Mouse (Mus musculus) hindbrain, embryonic 10.5 days (tissue): ENCODE measurements around the gene Zyx. TPM values are rescaled to one million over a fixed set of nuclear protein-coding genes. Genes with fewer than 3 reads are reported as not detected.

Source experiments
- DNase-seq: peaks from one replicate; pipeline ENCODE4 v3.0.0-alpha.2; 2017; ENCODE audit warnings: low spot score
- H3K27ac ChIP-seq: fragments of 300-500 bp; sonication (generic); 2 replicates; pipeline ENCODE4 v1.5.1; 2016; ENCODE audit warnings: mild to moderate bottlenecking, moderate library complexity
- H3K27me3 ChIP-seq: fragments of 300-500 bp; sonication (generic); 2 replicates; pipeline ENCODE4 v1.6.1; 2016; ENCODE audit warnings: mild to moderate bottlenecking; ENCODE audit not compliant: poor library complexity, insufficient read depth, severe bottlenecking
- H3K36me3 ChIP-seq: fragments of 300-500 bp; sonication (generic); 2 replicates; pipeline ENCODE4 v1.6.1; 2016; ENCODE audit warnings: mild to moderate bottlenecking, moderate library complexity
- H3K4me1 ChIP-seq: fragments of 300-500 bp; sonication (generic); replicated peaks from 2 replicates; pipeline ENCODE4 v1.6.1; 2016; ENCODE audit warnings: mild to moderate bottlenecking
- H3K4me3 ChIP-seq: fragments of 300-500 bp; sonication (generic); 2 replicates; pipeline ENCODE4 v1.5.1; 2016; ENCODE audit warnings: mild to moderate bottlenecking, moderate library complexity
- H3K9me3 ChIP-seq: fragments of 300-500 bp; sonication (generic); 2 replicates; pipeline ENCODE4 v1.6.1; 2016; ENCODE audit warnings: mild to moderate bottlenecking, moderate library complexity
- WGBS: fragments of 180-500 bp; shearing (Covaris S2); methylation state at CpG from one replicate; pipeline ENCODE4 v1.1.7; 2016; 5-methylcytosine and 5-hydroxymethylcytosine counted together
- polyA plus RNA-seq: library from polyadenylated mRNA; unstranded; fragments of >200 nt; fragmentation: Nextera tagmentation; extraction: Ambion mirVana; gene quantifications from 2 replicates; pipeline ENCODE4 v1.2.1, GENCODE M21; 2016

Zyx gene
- polyA plus RNA-seq, 1 experiment from 2014 or later: 103 TPM

GRCm38 (mm10) chr6:42353180-42353579, 3.8 kb downstream of the Zyx start:
- H3K27me3 ChIP-seq: no peaks in the 10 kb centered on the region

GRCm38 (mm10) chr6:42354076-42355019, 4.9 kb downstream of the Zyx start:
- H3K27me3 ChIP-seq: no peaks in the 10 kb centered on the region
- DNase-seq: no peak
- H3K4me3 ChIP-seq: no peak overlapping the region
- H3K9me3 ChIP-seq: no peaks in the 10 kb centered on the region
- peaks cover 42% of the 10 kb centered on the region for H3K4me1 ChIP-seq
- 79% methylated on average over 11 of the region's 11 CpGs for WGBS
- no peak overlapping the region for H3K27ac ChIP-seq
- H3K36me3 ChIP-seq: peaks cover 81% of the 10 kb centered on the region

More at GRCm38 (mm10) chr6:42353180-42353579, 3.8 kb downstream of the Zyx start:
- H3K4me1 ChIP-seq: peaks cover 47% of the 10 kb centered on the region
- H3K27ac ChIP-seq: no peak overlapping the region
- no peak overlapping the region for H3K4me3 ChIP-seq
- peaks cover 69% of the 10 kb centered on the region for H3K36me3 ChIP-seq
- WGBS: 89% methylated on average over 8 of the region's 8 CpGs
- no peak for DNase-seq
- H3K9me3 ChIP-seq: no peaks in the 10 kb centered on the region

- no peak overlapping the region for H3K27ac ChIP-seq
- H3K9me3 ChIP-seq: no peaks in the 10 kb centered on the region
- WGBS: 94% methylated on average over 6 of the region's 6 CpGs
- no peak overlapping the region for H3K4me3 ChIP-seq
- no peaks in the 10 kb centered on the region for H3K27me3 ChIP-seq
- peaks cover 38% of the 10 kb centered on the region for H3K4me1 ChIP-seq
- no peak for DNase-seq
- H3K36me3 ChIP-seq: peaks cover 91% of the 10 kb centered on the region
Observed at GRCm38 (mm10) chr6:42355366-42355765, 5.9 kb downstream of the Zyx start.

DNA sequence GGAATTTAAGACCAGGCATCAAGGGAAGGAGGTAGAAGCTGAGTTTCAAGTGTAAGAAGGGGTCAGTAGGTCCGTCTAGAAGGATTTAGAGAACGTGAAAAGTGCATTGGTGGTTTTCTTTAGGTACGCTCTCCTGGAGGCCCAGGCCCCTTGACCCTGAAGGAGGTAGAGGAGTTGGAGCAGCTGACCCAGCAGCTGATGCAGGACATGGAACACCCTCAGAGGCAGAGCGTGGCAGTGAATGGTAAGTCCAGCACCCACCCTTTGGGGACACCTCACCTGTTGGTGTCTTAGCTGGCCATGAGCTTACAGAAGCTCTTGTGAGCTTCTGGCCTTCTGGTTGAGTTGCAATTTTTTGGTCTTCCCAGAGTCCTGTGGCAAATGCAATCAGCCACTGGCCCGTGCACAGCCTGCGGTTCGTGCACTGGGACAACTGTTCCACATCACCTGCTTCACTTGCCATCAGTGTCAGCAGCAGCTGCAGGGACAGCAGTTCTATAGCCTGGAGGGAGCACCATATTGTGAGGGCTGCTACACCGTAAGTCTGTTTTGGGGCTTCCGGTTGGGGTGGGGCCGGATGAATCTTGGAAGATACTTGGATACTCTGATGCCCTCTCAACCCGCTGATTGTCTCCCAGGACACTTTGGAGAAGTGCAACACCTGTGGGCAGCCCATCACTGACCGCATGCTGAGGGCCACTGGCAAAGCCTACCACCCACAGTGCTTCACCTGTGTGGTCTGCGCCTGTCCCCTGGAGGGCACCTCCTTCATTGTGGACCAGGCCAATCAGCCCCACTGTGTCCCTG, 6.6 kb downstream of the Zyx start:
- no peaks in the 10 kb centered on the region for H3K9me3 ChIP-seq
- WGBS: 94% methylated on average over 13 of the region's 13 CpGs
- no peak overlapping the region for H3K4me3 ChIP-seq
- no peak overlapping the region for H3K27ac ChIP-seq
- H3K36me3 ChIP-seq: peaks cover 97% of the 10 kb centered on the region
- DNase-seq: no peak
- no peaks in the 10 kb centered on the region for H3K27me3 ChIP-seq
- H3K4me1 ChIP-seq: peaks cover 31% of the 10 kb centered on the region

- peaks cover 97% of the 10 kb centered on the region for H3K36me3 ChIP-seq
- H3K27me3 ChIP-seq: no peaks in the 10 kb centered on the region
- peaks cover 22% of the 10 kb centered on the region for H3K4me1 ChIP-seq
- DNase-seq: no peak
- no peaks in the 10 kb centered on the region for H3K9me3 ChIP-seq
- 91% methylated on average over 5 of the region's 5 CpGs for WGBS
- H3K4me3 ChIP-seq: no peak overlapping the region
- no peak overlapping the region for H3K27ac ChIP-seq
Observed at GRCm38 (mm10) chr6:42356913-42357312, 7.5 kb downstream of the Zyx start.

DNA sequence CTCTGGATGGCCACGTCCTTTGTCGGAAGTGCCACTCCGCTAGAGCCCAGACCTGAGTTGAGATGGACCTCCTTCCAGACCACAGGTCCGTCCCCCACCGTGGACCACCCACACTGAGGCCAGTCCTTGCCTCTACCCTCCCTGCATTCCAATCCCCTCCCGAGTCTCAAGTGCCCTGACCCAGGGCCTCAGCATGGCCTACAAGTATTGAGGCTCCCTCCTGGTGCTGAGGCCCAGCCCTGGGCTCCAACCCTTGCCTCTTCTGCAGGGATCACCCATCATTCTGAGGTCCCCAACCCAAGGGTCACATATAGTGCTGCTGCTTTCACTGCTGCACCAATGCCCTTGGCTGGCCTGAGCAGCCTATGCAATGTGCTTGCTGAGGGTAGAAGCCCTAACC, 8.5 kb downstream of the Zyx start:
- Histone ChIP-seq H3K4me1 (peaks cover 20% of the 10 kb centered on the region), H3K27me3 (no peaks in the 10 kb centered on the region), H3K27ac (no peak overlapping the region), H3K4me3 (no peak overlapping the region), H3K9me3 (no peaks in the 10 kb centered on the region), H3K36me3 (peaks cover 87% of the 10 kb centered on the region)
- DNase-seq: no peak
- WGBS: 59% methylated on average over 6 of the region's 6 CpGs

- Histone ChIP-seq H3K27ac (no peak overlapping the region), H3K4me3 (no peak overlapping the region), H3K4me1 (peaks cover 13% of the 10 kb centered on the region; the same call in 1 of the 2 replicates), H3K9me3 (no peaks in the 10 kb centered on the region), H3K36me3 (peaks cover 77% of the 10 kb centered on the region), H3K27me3 (no peaks in the 10 kb centered on the region)
- no peak for DNase-seq
- WGBS: 96% methylated on average over 12 of the region's 12 CpGs
Observed at GRCm38 (mm10) chr6:42358901-42359300, 9.5 kb downstream of the Zyx start.

- Histone ChIP-seq H3K4me3 (no peak overlapping the region), H3K36me3 (peaks cover 71% of the 10 kb centered on the region), H3K27ac (no peak overlapping the region), H3K4me1 (0 out of 2 replicates have a peak, but pooled peaks cover 9% of the 10 kb centered on the region), H3K27me3 (no peaks in the 10 kb centered on the region), H3K9me3 (no peaks in the 10 kb centered on the region)
- WGBS: 77% methylated on average over 9 of the region's 9 CpGs
- DNase-seq: no peak
Observed at GRCm38 (mm10) chr6:42359364-42360147, 10.1 kb downstream of the Zyx start.

- Histone ChIP-seq H3K4me1 (0 out of 2 replicates have a peak, but pooled peaks cover 9% of the 10 kb centered on the region), H3K4me3 (no peak overlapping the region), H3K9me3 (no peaks in the 10 kb centered on the region), H3K36me3 (peaks cover 63% of the 10 kb centered on the region), H3K27ac (no peak overlapping the region), H3K27me3 (no peaks in the 10 kb centered on the region)
- no peak for DNase-seq
- 83% methylated on average over 6 of the region's 6 CpGs for WGBS
Observed at GRCm38 (mm10) chr6:42360231-42360840, 10.9 kb downstream of the Zyx start.

GRCm38 (mm10) chr6:42361041-42361895, 11.8 kb downstream of the Zyx start:
- Histone ChIP-seq H3K9me3 (no peaks in the 10 kb centered on the region), H3K27ac (no peak overlapping the region), H3K27me3 (no peaks in the 10 kb centered on the region), H3K4me1 (0 out of 2 replicates have a peak, but pooled peaks cover 9% of the 10 kb centered on the region), H3K4me3 (no peak overlapping the region), H3K36me3 (peaks cover 54% of the 10 kb centered on the region)
- 94% methylated on average over 13 of the region's 13 CpGs for WGBS
- no peak for DNase-seq

- no peaks in the 10 kb centered on the region for H3K9me3 ChIP-seq
- H3K27ac ChIP-seq: no peak overlapping the region
- DNase-seq: no peak
- H3K4me1 ChIP-seq: 0 out of 2 replicates have a peak, but pooled peaks cover 9% of the 10 kb centered on the region
- H3K36me3 ChIP-seq: peaks cover 46% of the 10 kb centered on the region
- H3K4me3 ChIP-seq: no peak overlapping the region
- H3K27me3 ChIP-seq: no peaks in the 10 kb centered on the region
- WGBS: 59% methylated on average over 1 of the region's 1 CpGs
Observed at GRCm38 (mm10) chr6:42362074-42362473, 12.6 kb downstream of the Zyx start.
